Mouse (Mus musculus) heart, embryonic 12.5 days (tissue): ENCODE results near the gene Fzr1. TPM values are rescaled to one million over a fixed set of nuclear protein-coding genes. Genes with fewer than 3 reads are reported as not detected.
A peak's percentile ranks its signal among the peaks of the same experiment; 100 is the strongest.

Experiments
- ATAC-seq: fragments of 200-750 bp; cut with Nextera tagmentation; 2 replicates; pipeline ENCODE4 v1.8.0; 2017; ENCODE audit warnings: moderate TSS enrichment, moderate library complexity; ENCODE audit not compliant: insufficient number of reproducible peaks, low FRiP score
- H3K27ac ChIP-seq: fragments of 300-500 bp; sonication (generic); 2 replicates; pipeline ENCODE4 v1.5.1; 2016; ENCODE audit warnings: mild to moderate bottlenecking, moderate library complexity; ENCODE audit not compliant: poor library complexity, severe bottlenecking
- H3K27me3 ChIP-seq: fragments of 300-500 bp; sonication (generic); replicated peaks from 2 replicates; pipeline ENCODE4 v1.6.1; 2016; ENCODE audit warnings: mild to moderate bottlenecking, moderate library complexity
- H3K36me3 ChIP-seq: fragments of 300-500 bp; sonication (generic); 2 replicates; pipeline ENCODE4 v1.6.1; 2016; ENCODE audit warnings: mild to moderate bottlenecking, moderate library complexity
- H3K4me1 ChIP-seq: fragments of 300-500 bp; sonication (generic); replicated peaks from 2 replicates; pipeline ENCODE4 v1.6.1; 2016; ENCODE audit warnings: mild to moderate bottlenecking
- H3K4me2 ChIP-seq: fragments of 300-500 bp; sonication (generic); 2 replicates; pipeline ENCODE4 v1.6.1; 2016; ENCODE audit warnings: mild to moderate bottlenecking, moderate library complexity
- H3K4me3 ChIP-seq: fragments of 300-500 bp; sonication (generic); 2 replicates; pipeline ENCODE4 v1.5.1; 2016; ENCODE audit warnings: mild to moderate bottlenecking
- H3K9ac ChIP-seq: fragments of 300-500 bp; sonication (generic); 2 replicates; pipeline ENCODE4 v1.6.1; 2016; ENCODE audit warnings: mild to moderate bottlenecking, moderate library complexity
- H3K9me3 ChIP-seq: fragments of 300-500 bp; sonication (generic); replicated peaks from 2 replicates; pipeline ENCODE4 v1.6.1; 2016; ENCODE audit warnings: mild to moderate bottlenecking, moderate library complexity
- WGBS: fragments of 180-500 bp; shearing (Covaris S2); methylation state at CpG from one replicate; pipeline ENCODE4 v1.1.7; 2016; 5-methylcytosine and 5-hydroxymethylcytosine counted together
- polyA plus RNA-seq: library from polyadenylated mRNA; unstranded; fragments of >200 nt; fragmentation: Nextera tagmentation; extraction: Ambion mirVana; gene quantifications from 2 replicates; pipeline ENCODE4 v1.2.1, GENCODE M21; 2016

Gene Fzr1
- polyA plus RNA-seq, 1 experiment from 2014 or later: 99.5 TPM

GRCm38 (mm10) chr10:81422191-81422590 lies 43.9 kb upstream of the Fzr1 start:
- Histone ChIP-seq H3K27me3 (peaks cover under 1% of the 10 kb centered on the region; the same call in 1 of the 2 replicates), H3K4me2 (no peak overlapping the region), H3K36me3 (peaks cover 27% of the 10 kb centered on the region), H3K4me1 (peaks cover 59% of the 10 kb centered on the region), H3K27ac (no peak overlapping the region), H3K9me3 (no peaks in the 10 kb centered on the region), H3K9ac (no peak overlapping the region), H3K4me3 (no peak overlapping the region)
- 67% methylated on average over 6 of the region's 6 CpGs for WGBS
- ATAC-seq: no peak

DNA sequence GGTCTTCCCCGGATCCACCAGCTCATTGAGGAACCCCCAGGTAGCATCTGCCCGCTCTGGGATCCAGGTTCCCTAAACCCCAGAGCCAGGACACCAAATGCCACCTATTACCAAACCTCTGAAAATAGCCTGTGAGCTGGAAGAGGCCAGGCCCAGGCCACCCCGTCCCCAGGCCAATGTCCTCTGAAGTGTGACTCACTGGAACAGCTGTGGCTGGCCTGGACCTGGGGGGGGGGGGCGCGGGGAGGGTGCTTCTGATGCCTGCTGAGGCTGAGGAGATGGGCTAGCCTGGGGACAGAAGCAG lies 43.4 kb upstream of the Fzr1 start:
- 62% methylated on average over 5 of the region's 5 CpGs for WGBS
- Histone ChIP-seq H3K27me3 (no peaks in the 10 kb centered on the region), H3K9ac (no peak overlapping the region; the same call in 1 of the 2 replicates), H3K4me3 (no peak overlapping the region), H3K36me3 (peaks cover 27% of the 10 kb centered on the region), H3K9me3 (no peaks in the 10 kb centered on the region), H3K4me2 (no peak overlapping the region), H3K4me1 (peaks cover 63% of the 10 kb centered on the region), H3K27ac (no peak overlapping the region)
- ATAC-seq: no peak

DNA sequence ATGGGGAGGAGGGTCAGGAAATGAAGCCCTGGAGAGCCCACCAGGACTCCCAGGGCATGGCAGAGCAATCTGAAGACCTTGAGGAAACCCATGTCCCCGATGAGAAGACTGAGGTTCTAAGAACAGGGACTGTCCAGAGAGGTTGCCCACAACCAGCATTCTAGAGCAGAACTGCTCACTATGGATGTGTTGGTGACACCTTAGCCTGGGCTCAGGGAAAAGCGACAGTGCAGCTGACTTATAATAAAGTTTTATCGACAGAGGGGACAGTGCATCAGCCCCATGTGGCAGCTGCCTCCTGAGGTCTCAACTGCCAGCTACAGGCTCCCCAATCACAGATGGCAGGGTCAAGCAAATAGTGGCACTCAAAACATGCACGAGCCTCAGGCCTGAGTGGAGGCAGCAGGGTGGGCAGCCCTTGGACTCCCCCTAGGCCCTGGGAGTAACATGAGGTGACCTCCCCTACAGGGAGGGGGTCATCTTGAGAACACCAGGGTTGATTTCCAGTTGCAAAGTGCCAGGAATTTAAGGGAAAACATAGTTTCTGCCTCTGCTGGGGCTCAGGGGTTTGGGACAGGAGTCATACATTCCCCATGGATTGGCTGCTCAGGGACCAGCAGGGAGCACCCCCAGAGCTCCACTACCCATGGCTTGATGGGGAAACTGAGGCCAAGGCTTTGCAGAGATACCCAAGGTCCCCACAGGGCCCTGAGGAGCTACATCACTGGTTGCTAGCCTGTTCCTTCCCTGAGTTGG lies 42.9 kb upstream of the Fzr1 start:
- Histone ChIP-seq H3K36me3 (peaks cover 27% of the 10 kb centered on the region), H3K9ac (no peak overlapping the region; the same call in 1 of the 2 replicates), H3K9me3 (no peaks in the 10 kb centered on the region), H3K4me2 (no peak overlapping the region), H3K4me1 (peaks cover 67% of the 10 kb centered on the region), H3K4me3 (no peak overlapping the region), H3K27me3 (no peaks in the 10 kb centered on the region), H3K27ac (no peak overlapping the region)
- WGBS: 71% methylated on average over 4 of the region's 4 CpGs
- no peak for ATAC-seq

GRCm38 (mm10) chr10:81420191-81420767 lies 42.0 kb upstream of the Fzr1 start:
- no peaks in the 10 kb centered on the region for H3K27me3 ChIP-seq
- H3K36me3 ChIP-seq: peaks cover 29% of the 10 kb centered on the region
- 80% methylated on average over 40 of the region's 40 CpGs for WGBS
- H3K9ac ChIP-seq: no peak overlapping the region
- ATAC-seq: no peak
- H3K4me2 ChIP-seq: no peak overlapping the region
- no peaks in the 10 kb centered on the region for H3K9me3 ChIP-seq
- peaks cover 67% of the 10 kb centered on the region for H3K4me1 ChIP-seq
- no peak overlapping the region for H3K4me3 ChIP-seq
- H3K27ac ChIP-seq: no peak overlapping the region

- Histone ChIP-seq H3K27me3 (no peaks in the 10 kb centered on the region), H3K9ac (no peak overlapping the region), H3K36me3 (peaks cover 29% of the 10 kb centered on the region)
These were observed 41.0 kb upstream of the Fzr1 start for GRCm38 (mm10) chr10:81419111-81419928.

DNA sequence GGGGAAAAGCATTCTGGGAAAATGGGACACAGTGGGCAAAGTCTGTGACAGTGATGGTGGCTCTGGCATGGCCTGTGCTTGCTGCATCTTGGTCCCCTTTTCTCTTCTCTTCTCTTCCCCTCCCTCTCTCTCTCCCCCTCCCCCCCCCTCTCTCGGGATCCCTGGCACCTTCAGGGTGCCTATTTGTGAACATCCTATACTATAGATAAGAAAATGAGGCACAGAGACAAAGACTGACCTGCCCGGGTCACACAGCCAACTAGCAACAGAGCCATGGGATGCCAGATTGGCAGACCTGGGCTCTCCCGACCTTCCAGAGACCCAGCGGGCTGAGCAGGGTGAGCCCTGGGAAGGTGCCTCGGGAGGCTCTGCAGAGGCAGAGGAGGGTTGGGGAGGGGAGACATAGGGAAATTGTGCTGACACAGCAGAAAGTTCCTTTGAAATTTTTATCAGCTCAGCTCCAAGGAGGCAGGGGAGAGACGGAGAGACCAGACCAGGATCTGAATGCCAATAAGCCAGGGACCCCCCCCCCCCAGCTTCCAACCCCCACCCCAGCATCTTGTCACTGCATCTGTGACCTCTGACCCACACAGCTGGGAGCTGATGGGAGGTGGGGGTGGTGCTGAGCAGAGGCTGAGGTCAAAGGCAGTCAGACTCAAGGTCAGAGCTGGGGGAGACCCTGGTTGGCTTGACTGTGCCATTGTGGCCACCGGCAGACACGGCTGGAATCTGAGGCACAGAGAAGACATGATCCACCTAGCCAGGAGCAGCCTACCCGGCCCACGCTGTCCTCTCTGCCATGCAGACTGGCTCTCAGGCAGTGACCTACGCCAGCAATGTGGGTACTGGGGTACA lies 40.1 kb upstream of the Fzr1 start:
- no peak for ATAC-seq
- H3K27me3 ChIP-seq: no peaks in the 10 kb centered on the region
- peaks cover 69% of the 10 kb centered on the region for H3K4me1 ChIP-seq
- H3K36me3 ChIP-seq: peaks cover 29% of the 10 kb centered on the region
- H3K4me2 ChIP-seq: no peak overlapping the region
- H3K9ac ChIP-seq: 0 out of 2 replicates have a peak overlapping the region, but pooled peaks have one; percentile 13
- 44% methylated on average over 11 of the region's 11 CpGs for WGBS
- H3K9me3 ChIP-seq: no peaks in the 10 kb centered on the region
- no peak overlapping the region for H3K4me3 ChIP-seq
- H3K27ac ChIP-seq: no peak overlapping the region

More at GRCm38 (mm10) chr10:81419111-81419928, 41.0 kb upstream of the Fzr1 start:
- Histone ChIP-seq H3K4me1 (peaks cover 67% of the 10 kb centered on the region), H3K4me2 (no peak overlapping the region), H3K27ac (no peak overlapping the region), H3K4me3 (no peak overlapping the region), H3K9me3 (no peaks in the 10 kb centered on the region)
- 87% methylated on average over 10 of the region's 10 CpGs for WGBS
- no peak for ATAC-seq

GRCm38 (mm10) chr10:81417227-81418215 lies 39.2 kb upstream of the Fzr1 start:
- H3K4me1 ChIP-seq: peaks cover 78% of the 10 kb centered on the region
- H3K36me3 ChIP-seq: peaks cover 29% of the 10 kb centered on the region
- H3K27me3 ChIP-seq: no peaks in the 10 kb centered on the region
- no peaks in the 10 kb centered on the region for H3K9me3 ChIP-seq
- 47% methylated on average over 12 of the region's 12 CpGs for WGBS
- peak overlapping the region; percentile 60 for H3K9ac ChIP-seq
- H3K27ac ChIP-seq: peak overlapping the region; percentile 41; the same call in 1 of the 2 replicates
- peak overlapping the region; percentile 79 for H3K4me2 ChIP-seq
- peak overlapping the region; percentile 41 for H3K4me3 ChIP-seq
- ATAC-seq: no peak

GRCm38 (mm10) chr10:81416581-81417226 lies 38.4 kb upstream of the Fzr1 start:
- Histone ChIP-seq H3K4me3 (peak overlapping the region; percentile 41), H3K9ac (peak overlapping the region; percentile 60), H3K36me3 (peaks cover 29% of the 10 kb centered on the region), H3K9me3 (no peaks in the 10 kb centered on the region), H3K4me1 (peaks cover 79% of the 10 kb centered on the region), H3K27me3 (no peaks in the 10 kb centered on the region), H3K27ac (peak overlapping the region; percentile 41; the same call in 1 of the 2 replicates), H3K4me2 (peak overlapping the region; percentile 79)
- peak; percentile 51 for ATAC-seq
- WGBS: 1% methylated on average over 21 of the region's 26 CpGs

DNA sequence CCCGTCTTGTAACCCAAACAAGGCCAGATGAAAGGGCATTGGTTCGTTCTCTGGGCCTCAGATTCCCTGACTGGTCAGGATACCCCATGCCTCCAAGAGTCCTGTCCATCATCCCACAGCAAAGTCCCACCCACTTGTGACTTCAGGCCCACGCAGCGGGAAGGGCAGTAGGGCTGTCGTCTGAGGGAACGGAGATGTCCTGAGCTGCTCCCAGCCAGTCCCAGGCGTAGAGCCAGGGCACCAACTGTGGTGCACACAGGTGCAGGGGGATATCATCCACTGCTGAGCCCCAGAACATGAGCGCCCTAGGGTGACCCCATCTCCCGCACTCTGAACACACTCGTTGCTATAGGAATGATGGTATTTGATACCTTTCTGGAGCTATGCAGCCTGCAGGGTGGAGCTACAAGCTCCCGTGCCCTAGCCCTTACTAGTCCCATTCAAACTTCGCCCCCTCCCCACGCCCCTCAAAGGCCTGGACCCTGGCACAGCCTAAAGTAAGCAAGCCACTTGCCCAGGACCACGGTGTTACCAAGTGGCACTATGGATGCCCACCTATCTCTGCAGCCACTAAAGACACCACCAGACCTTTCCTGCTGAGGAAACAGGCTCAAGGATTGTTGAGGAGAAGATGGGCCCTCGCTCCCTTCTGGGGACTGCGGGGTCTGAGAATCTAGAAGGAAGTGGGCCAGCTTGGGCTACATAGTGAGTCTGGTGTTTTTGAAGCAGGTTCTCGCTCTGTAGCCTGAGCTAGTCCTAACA lies 37.4 kb upstream of the Fzr1 start:
- 0 out of 2 replicates have a peak overlapping the region, but pooled peaks have one; percentile 37 for H3K9ac ChIP-seq
- peaks cover 28% of the 10 kb centered on the region for H3K36me3 ChIP-seq
- no peak overlapping the region for H3K27ac ChIP-seq
- H3K4me2 ChIP-seq: no peak overlapping the region
- H3K27me3 ChIP-seq: no peaks in the 10 kb centered on the region
- no peaks in the 10 kb centered on the region for H3K9me3 ChIP-seq
- H3K4me1 ChIP-seq: peaks cover 87% of the 10 kb centered on the region
- WGBS: 66% methylated on average over 17 of the region's 17 CpGs
- H3K4me3 ChIP-seq: no peak overlapping the region
- no peak for ATAC-seq
